ENCODE assay signal across 9 mouse cellular contexts in genomic region chr15:103285778-103286417, GRCm38 (mm10). TPM values are rescaled to one million over a fixed set of nuclear protein-coding genes. Genes with fewer than 3 reads are reported as not detected.
DNase-seq lines count a peak whose midpoint lies in the region.
"Had no signal": no experiment of that assay in that cellular context is flagged by ENCODE, and none has a peak within 500 bp of the region (broad histone marks: within the 10 kb centered on the region; RNA-seq: fewer than 3 reads in every experiment).

No protein-coding gene starts in this region.

- DNase-seq in adrenal gland, postnatal 10 days: peak; percentile 75
- DNase-seq in adrenal gland, adult 8-10 months: no peak
- DNase-seq in right cerebral cortex, postnatal 14 days: peak; percentile 44
- DNase-seq in right cerebral cortex, adult 18-20 months: no peak
- peak; percentile 62 to 77 for DNase-seq in heart, postnatal 14 days
- DNase-seq in lung, postnatal 10 days: peak; percentile 83
- no peak for DNase-seq in thymus, postnatal 25 days
- DNase-seq in yolk sac, embryonic 10.5 days (ENCODE audit: low spot score): no peak

- intact Hi-C loops in heart, postnatal 14 days (cut with DNase I): loop anchor here (2.0 kb wide), 1 partner anchor 21 kb away; no protein-coding TSS in a partner anchor

RNA-seq across cellular contexts. Expression of gene Copz1, which starts 13.4 kb away (rescaled TPM):
- total RNA-seq in adrenal gland, postnatal 10 days (2021): 100 to 1,000 TPM; 114 TPM
- 100 to 1,000 TPM; 156 to 167 (median 161) TPM for total RNA-seq in adrenal gland, adult 8-10 months (2022)
- 10 to 100 TPM; 58.9 to 63.6 TPM for total RNA-seq in heart, postnatal 14 days (2021)

RNA-seq across cellular contexts. Expression of gene Gpr84, which starts 24.5 kb away (rescaled TPM):
- total RNA-seq in adrenal gland, postnatal 10 days (2021): not detected
- not detected for total RNA-seq in adrenal gland, adult 8-10 months (2022)
- total RNA-seq in heart, postnatal 14 days (2021): not detected
- total RNA-seq: adrenal gland, adult 18-20 months had no signal

RNA-seq across cellular contexts. Expression of gene Nfe2, which starts 27.7 kb away (rescaled TPM):
- total RNA-seq in adrenal gland, postnatal 10 days (2021): 1 to 10 TPM; 3.2 to 4.3 TPM
- under 1 TPM in 3 of 4 experiments, not detected in 1; 0.24 to 0.44 (median 0.37) TPM for total RNA-seq in adrenal gland, adult 8-10 months (2022)
- under 1 TPM; 0.60 to 0.83 TPM for total RNA-seq in heart, postnatal 14 days (2021)

RNA-seq across cellular contexts. Expression of gene Hnrnpa1, which starts 45.7 kb away (rescaled TPM):
- total RNA-seq in adrenal gland, postnatal 10 days (2021): 100 to 1,000 TPM; 248 to 299 TPM
- total RNA-seq in adrenal gland, adult 8-10 months (2022): 100 to 1,000 TPM; 151 to 278 (median 211) TPM
- 100 to 1,000 TPM; 174 to 180 TPM for total RNA-seq in heart, postnatal 14 days (2021)

RNA-seq across cellular contexts. Expression of gene Cbx5, which starts 46.3 kb away (rescaled TPM):
- 10 to 100 TPM; 66.6 to 85.8 TPM for total RNA-seq in adrenal gland, postnatal 10 days (2021)
- 100 to 1,000 TPM in 1 of 4 experiments, 10 to 100 TPM in 3; 74.3 to 104 (median 93.3) TPM for total RNA-seq in adrenal gland, adult 8-10 months (2022)
- 10 to 100 TPM; 54.6 to 65.4 TPM for total RNA-seq in heart, postnatal 14 days (2021)

Comparison
In these comparisons a context has a peak if more than half of its experiments do, and no peak if none do; other contexts are left out.
1. DNase-seq: peak in adrenal gland, postnatal 10 days (single experiment), right cerebral cortex, postnatal 14 days (single experiment), heart, postnatal 14 days (2 of 2) and lung, postnatal 10 days (single experiment); none in adrenal gland, adult 8-10 months (single experiment), right cerebral cortex, adult 18-20 months (single experiment), thymus, postnatal 25 days (single experiment) and yolk sac, embryonic 10.5 days (single experiment).